Mouse (Mus musculus) heart, postnatal 0 days (tissue): ENCODE measurements around the gene Defb25. TPM values are rescaled to one million over a fixed set of nuclear protein-coding genes. Genes with fewer than 3 reads are reported as not detected.
A peak's percentile ranks its signal among the peaks of the same experiment; 100 is the strongest.

Experiments used
- ATAC-seq: fragments of 200-750 bp; cut with Nextera tagmentation; 2 replicates; pipeline ENCODE4 v1.8.0; 2017; ENCODE audit warnings: low read depth, moderate number of reproducible peaks, moderate library complexity; ENCODE audit not compliant: insufficient read depth
- DNase-seq: peaks from one replicate; pipeline ENCODE4 v3.0.0-alpha.2; 2016; ENCODE audit warnings: low spot score
- H3K27ac ChIP-seq: fragments of 300-500 bp; sonication (generic); 2 replicates; pipeline ENCODE4 v1.5.1; 2014; ENCODE audit warnings: low read depth, mild to moderate bottlenecking
- H3K27me3 ChIP-seq: fragments of 300-500 bp; sonication (generic); 2 replicates; pipeline ENCODE4 v1.6.1; 2014; ENCODE audit warnings: low read length, mixed read lengths; ENCODE audit not compliant: control insufficient read depth, insufficient read depth
- H3K36me3 ChIP-seq: fragments of 300-500 bp; sonication (generic); replicated peaks from 2 replicates; pipeline ENCODE4 v1.6.1; 2014; ENCODE audit warnings: low read length, mixed read lengths; ENCODE audit not compliant: control insufficient read depth, insufficient read depth
- H3K4me1 ChIP-seq: fragments of 300-500 bp; sonication (generic); 2 replicates; pipeline ENCODE4 v1.6.1; 2014; ENCODE audit warnings: antibody characterized with exemption; ENCODE audit not compliant: control insufficient read depth, insufficient read depth
- H3K4me2 ChIP-seq: fragments of 300-500 bp; sonication (generic); 2 replicates; pipeline ENCODE4 v1.6.1; 2014; ENCODE audit warnings: low read depth, mild to moderate bottlenecking, low read length, moderate library complexity
- H3K4me3 ChIP-seq: fragments of 300-500 bp; sonication (generic); 2 replicates; pipeline ENCODE4 v1.5.1; 2014; ENCODE audit warnings: low read depth, low read length
- H3K9ac ChIP-seq: fragments of 300-500 bp; sonication (generic); replicated peaks from 2 replicates; pipeline ENCODE4 v1.6.1; 2014; ENCODE audit warnings: low read depth, low read length, mixed read lengths
- H3K9me3 ChIP-seq: fragments of 300-500 bp; sonication (generic); replicated peaks from 2 replicates; pipeline ENCODE4 v1.6.1; 2016; ENCODE audit warnings: low read length; ENCODE audit not compliant: control insufficient read depth
- CTCF ChIP-seq: IDR thresholded peaks from 2 replicates; pipeline ENCODE4 v1.5.1; 2016; ENCODE audit warnings: antibody characterized with exemption, control low read depth, low read depth
- EP300 ChIP-seq: IDR thresholded peaks from 2 replicates; pipeline ENCODE4 v1.6.1; 2016; ENCODE audit warnings: antibody characterized with exemption, low read depth
- WGBS: fragments of 180-500 bp; shearing (Covaris S2); extraction: QIAGEN DNeasy Blood & Tissue Kit; methylation state at CpG from one replicate; pipeline ENCODE4 v1.1.7; 2014; 5-methylcytosine and 5-hydroxymethylcytosine counted together
- polyA plus RNA-seq: library from polyadenylated mRNA; unstranded; fragments of >200 nt; fragmentation: Nextera tagmentation; extraction: Ambion mirVana; gene quantifications from 2 replicates; pipeline ENCODE4 v1.2.1, GENCODE M21; 2015
- total RNA-seq: library from RNA; depleted of rRNA; stranded (reverse); fragments of >200 nt; gene quantifications from 2 replicates; pipeline ENCODE4 v1.2.3, GENCODE M21; 2014; ENCODE audit warnings: low replicate concordance

Gene Defb25
- total and polyA plus RNA-seq, 2 experiments from 2014 or later: 0.53 TPM; not detected in 1

DNA sequence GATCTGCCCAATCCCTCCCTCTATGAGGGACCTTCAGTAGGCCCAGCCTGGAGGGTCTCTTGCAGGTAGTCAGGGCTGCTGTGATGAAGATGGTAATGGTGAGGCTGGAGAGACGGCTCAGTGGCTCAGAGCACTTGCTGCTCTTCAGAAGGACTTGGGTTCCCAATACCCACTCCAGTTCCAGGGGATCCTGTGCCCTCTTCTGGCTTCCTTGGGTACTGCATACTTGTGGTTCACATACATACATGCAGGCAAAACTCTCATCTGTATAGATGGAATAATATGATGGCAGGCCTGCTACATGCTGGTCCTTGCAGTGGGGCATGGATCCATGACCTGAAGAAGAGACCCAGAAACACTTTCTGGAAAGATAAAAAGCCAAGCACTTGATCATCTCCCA lies 14.1 kb downstream of the Defb25 start:
- Histone ChIP-seq H3K4me2 (no peak overlapping the region), H3K27me3 (no peaks in the 10 kb centered on the region), H3K27ac (no peak overlapping the region), H3K4me3 (no peak overlapping the region), H3K9me3 (no peaks in the 10 kb centered on the region), H3K4me1 (no peaks in the 10 kb centered on the region), H3K9ac (no peak overlapping the region), H3K36me3 (no peaks in the 10 kb centered on the region)
- DNase-seq (no peak), ATAC-seq (no peak)
- no peak for TF ChIP-seq EP300
- TF ChIP-seq CTCF: no peak
- 100% methylated on average over 1 of the region's 1 CpGs for WGBS

DNA sequence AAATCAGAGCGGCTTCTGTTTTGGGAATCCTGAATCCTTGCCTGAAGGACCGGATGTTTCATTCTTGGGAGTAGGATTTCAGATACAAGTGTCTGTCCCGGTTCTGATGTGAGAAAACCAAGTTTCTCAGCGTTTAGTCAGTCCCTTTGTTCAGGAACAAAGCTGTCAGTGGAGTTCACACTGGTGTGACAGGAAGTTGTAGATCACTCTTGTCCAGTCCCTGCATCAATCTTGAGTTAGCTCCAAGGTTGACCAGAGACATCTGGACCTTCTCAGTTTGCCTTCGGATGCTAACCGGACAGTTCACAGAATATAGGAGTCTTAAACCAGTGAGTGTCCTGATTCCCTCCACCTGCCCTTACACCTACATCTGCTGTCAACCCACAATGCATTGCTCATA lies 15.1 kb downstream of the Defb25 start:
- Histone ChIP-seq H3K9me3 (no peaks in the 10 kb centered on the region), H3K9ac (no peak overlapping the region), H3K4me1 (no peaks in the 10 kb centered on the region), H3K4me2 (no peak overlapping the region), H3K4me3 (no peak overlapping the region), H3K27me3 (no peaks in the 10 kb centered on the region), H3K36me3 (no peaks in the 10 kb centered on the region), H3K27ac (no peak overlapping the region)
- ATAC-seq (no peak), DNase-seq (no peak)
- no peak for TF ChIP-seq CTCF
- no peak for TF ChIP-seq EP300
- WGBS: 57% methylated on average over 6 of the region's 6 CpGs

DNA sequence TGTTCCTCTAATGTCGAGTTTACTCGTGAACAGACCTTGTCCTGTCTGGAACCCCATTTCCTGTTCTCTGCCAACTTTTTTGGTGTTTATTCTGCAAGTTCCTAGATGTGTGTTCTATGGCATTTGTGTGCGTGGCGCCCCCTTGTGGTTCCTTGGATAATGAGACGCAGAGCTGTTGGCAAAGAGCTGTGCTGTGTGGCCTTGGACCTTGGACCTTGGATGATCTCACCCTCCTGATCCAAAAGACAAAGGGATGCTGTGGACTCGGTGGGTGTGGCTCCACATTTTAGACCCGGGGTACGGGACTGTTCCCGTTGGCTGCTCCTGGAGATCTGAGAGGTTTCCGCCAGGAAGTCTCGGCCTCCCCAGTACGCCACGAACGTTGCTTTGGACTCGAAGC lies 18.8 kb downstream of the Defb25 start, which contains the start of gene Defb36:
Defb36 (plus strand) TSS at position 271 of the 400 bp plus-strand sequence.
- no peak; the same call in 1 of the 2 replicates for ATAC-seq
- 71% methylated on average over 15 of the region's 15 CpGs for WGBS
- no peak within 1 kb of the TSS for H3K27ac ChIP-seq
- no peaks in the 10 kb centered on the region for H3K27me3 ChIP-seq
- no peak within 1 kb of the TSS for H3K4me2 ChIP-seq
- H3K36me3 ChIP-seq: no peaks in the 10 kb centered on the region
- no peak within 1 kb of the TSS for H3K9ac ChIP-seq
- no peak within 1 kb of the TSS for H3K4me3 ChIP-seq
- no peak for DNase-seq
- TF ChIP-seq CTCF: peak; percentile 47
- TF ChIP-seq EP300: no peak
- no peaks in the 10 kb centered on the region for H3K4me1 ChIP-seq
- H3K9me3 ChIP-seq: no peaks in the 10 kb centered on the region

DNA sequence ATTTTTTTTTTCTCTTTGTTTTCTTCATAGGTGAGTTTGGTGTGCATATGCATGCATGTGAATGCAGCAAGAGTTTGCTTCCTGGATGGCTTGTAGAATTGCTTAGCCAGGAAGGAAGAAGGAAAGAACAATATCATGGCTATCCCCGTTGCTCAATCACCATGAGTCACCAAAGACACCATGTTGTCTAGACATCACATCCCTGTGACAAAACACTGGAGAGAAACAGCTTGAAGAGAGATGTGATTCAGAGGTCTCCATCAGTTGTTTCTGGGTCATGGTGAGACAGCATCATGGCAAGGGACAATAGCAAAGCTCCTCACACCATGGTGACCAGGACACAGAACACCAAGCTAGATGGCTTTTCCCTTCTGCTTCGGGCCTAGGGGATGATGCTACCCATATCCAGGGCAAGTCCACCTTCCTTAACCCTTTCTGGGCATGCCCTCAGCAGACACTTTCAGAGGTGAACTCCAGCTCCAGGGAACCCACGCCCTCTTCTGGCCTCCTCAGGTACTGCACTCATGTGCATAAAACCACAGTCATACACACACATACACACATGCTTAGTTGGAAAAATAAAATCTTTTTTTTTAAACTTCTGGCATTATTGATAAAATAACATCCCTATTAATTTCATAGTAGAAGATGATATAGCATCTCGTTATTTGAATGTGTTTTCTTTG lies 21.4 kb downstream of the Defb25 start:
- no peaks in the 10 kb centered on the region for H3K27me3 ChIP-seq
- ATAC-seq (no peak), DNase-seq (no peak)
- no peak overlapping the region for H3K27ac ChIP-seq
- H3K36me3 ChIP-seq: no peaks in the 10 kb centered on the region
- no peak overlapping the region for H3K9ac ChIP-seq
- TF ChIP-seq CTCF (peak; percentile 24), EP300 (no peak)
- H3K4me3 ChIP-seq: no peak overlapping the region
- no peaks in the 10 kb centered on the region for H3K9me3 ChIP-seq
- H3K4me2 ChIP-seq: no peak overlapping the region
- 63% methylated on average over 4 of the region's 4 CpGs for WGBS
- no peaks in the 10 kb centered on the region for H3K4me1 ChIP-seq

DNA sequence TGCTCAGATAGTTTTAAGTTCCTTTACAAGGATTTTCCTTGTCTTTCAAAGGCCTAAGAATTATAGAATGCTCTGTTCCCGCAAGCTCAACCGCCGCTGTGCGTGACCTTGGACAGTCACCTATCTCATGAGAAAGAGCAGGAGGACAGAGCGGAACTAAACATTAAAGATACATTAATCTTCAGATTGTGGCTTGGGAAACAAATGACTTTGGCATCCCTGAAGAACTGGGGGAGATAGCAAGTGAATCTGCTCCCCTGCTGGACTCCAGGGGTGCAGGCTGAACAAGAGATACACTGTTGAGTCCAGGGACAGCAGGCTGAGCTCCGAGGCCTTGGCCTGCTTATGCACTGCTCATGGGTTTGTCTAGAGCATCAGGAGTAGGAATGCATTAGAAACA lies 22.8 kb downstream of the Defb25 start:
- H3K4me3 ChIP-seq: no peak overlapping the region

GRCm38 (mm10) chr2:152599299-152599698 lies 23.6 kb downstream of the Defb25 start, which contains the start of gene Defb45:
Defb45 (minus strand) TSS chr2:152599399.
- 59% methylated on average over 7 of the region's 7 CpGs for WGBS
- TF ChIP-seq CTCF: no peak
- TF ChIP-seq EP300: no peak
- ATAC-seq (no peak), DNase-seq (no peak)
- no peak within 1 kb of the TSS for H3K4me2 ChIP-seq
- H3K9ac ChIP-seq: no peak within 1 kb of the TSS
- no peaks in the 10 kb centered on the region for H3K27me3 ChIP-seq
- H3K27ac ChIP-seq: no peak within 1 kb of the TSS
- no peaks in the 10 kb centered on the region for H3K9me3 ChIP-seq
- no peak within 1 kb of the TSS for H3K4me3 ChIP-seq
- H3K36me3 ChIP-seq: no peaks in the 10 kb centered on the region
- H3K4me1 ChIP-seq: no peaks in the 10 kb centered on the region

More for the DNA sequence above, 22.8 kb downstream of the Defb25 start:
- H3K9ac ChIP-seq: no peak overlapping the region
- no peak overlapping the region for H3K27ac ChIP-seq
- 70% methylated on average over 6 of the region's 6 CpGs for WGBS
- H3K36me3 ChIP-seq: no peaks in the 10 kb centered on the region
- no peak for ATAC-seq
- H3K27me3 ChIP-seq: no peaks in the 10 kb centered on the region
- H3K9me3 ChIP-seq: no peaks in the 10 kb centered on the region
- no peak overlapping the region for H3K4me2 ChIP-seq
- DNase-seq: no peak
- H3K4me1 ChIP-seq: no peaks in the 10 kb centered on the region
- TF ChIP-seq CTCF (no peak), EP300 (no peak)
